Mouse (Mus musculus) fibroblast of lung, adult 2 months (primary cell): ENCODE measurements around the gene Slfn8.
A peak's percentile ranks its signal among the peaks of the same experiment; 100 is the strongest.
"Not testable (repeated sequence)": the region's sequence is repeated elsewhere in the genome, so short reads cannot be mapped to it uniquely, and the experiment has no call there.

Experiments
- DNase-seq: peaks from one replicate; pipeline ENCODE4 v3.0.0-alpha.2; 2011; ENCODE audit warnings: low read depth

Slfn8 gene

GRCm38 (mm10) chr11:83020621-83021020 is at the start of gene Slfn8:
Gene Slfn8, minus strand, starts transcription at chr11:83020810.
- DNase-seq = peak; percentile 36

GRCm38 (mm10) chr11:83067982-83068694 is 47.5 kb upstream of the Slfn8 start:
- DNase-seq = no peak

- no peak for DNase-seq
Observed at GRCm38 (mm10) chr11:83066640-83067531, 46.3 kb upstream of the Slfn8 start.

GRCm38 (mm10) chr11:83065441-83066344 is 45.1 kb upstream of the Slfn8 start:
- DNase-seq = no peak

- DNase-seq = no peak
Observed at GRCm38 (mm10) chr11:83064946-83065345, 44.3 kb upstream of the Slfn8 start, which contains the start of gene Slfn2. Gene Slfn2, plus strand, starts transcription at chr11:83065112.

- DNase-seq = no peak
Observed at GRCm38 (mm10) chr11:83063941-83064349, 43.3 kb upstream of the Slfn8 start.

GRCm38 (mm10) chr11:83063126-83063525 is 42.5 kb upstream of the Slfn8 start:
- no peak for DNase-seq

GRCm38 (mm10) chr11:83061806-83062205 is 41.2 kb upstream of the Slfn8 start:
- DNase-seq = no peak

GRCm38 (mm10) chr11:83060412-83061020 is 39.9 kb upstream of the Slfn8 start:
- DNase-seq = no peak

GRCm38 (mm10) chr11:83057863-83058262 is 37.3 kb upstream of the Slfn8 start:
- no peak for DNase-seq

- DNase-seq = no peak
Observed at GRCm38 (mm10) chr11:83045642-83046041, 25.0 kb upstream of the Slfn8 start.

- no peak for DNase-seq
Observed at GRCm38 (mm10) chr11:83043891-83044290, 23.3 kb upstream of the Slfn8 start.

GRCm38 (mm10) chr11:83041000-83041399 is 20.4 kb upstream of the Slfn8 start:
- no peak for DNase-seq

GRCm38 (mm10) chr11:83040325-83040724 is 19.7 kb upstream of the Slfn8 start:
- DNase-seq = no peak

GRCm38 (mm10) chr11:83039796-83040195 is 19.2 kb upstream of the Slfn8 start:
- no peak for DNase-seq

GRCm38 (mm10) chr11:83039156-83039555 is 18.5 kb upstream of the Slfn8 start:
- DNase-seq = no peak

- DNase-seq = not testable (repeated sequence)
Observed at GRCm38 (mm10) chr11:83038686-83039085, 18.1 kb upstream of the Slfn8 start.

GRCm38 (mm10) chr11:83019561-83020519 is 770 bp downstream of the Slfn8 start:
- DNase-seq = not testable (repeated sequence)

GRCm38 (mm10) chr11:83016093-83016492 is 4.5 kb downstream of the Slfn8 start:
- DNase-seq = no peak

GRCm38 (mm10) chr11:83013356-83013755 is 7.3 kb downstream of the Slfn8 start:
- no peak for DNase-seq
